Mouse (Mus musculus) NIH3T3 (cell line): ENCODE measurements around the gene Gaa.
"Not testable (repeated sequence)": the region's sequence is repeated elsewhere in the genome, so short reads cannot be mapped to it uniquely, and the experiment has no call there.

Experiments
- DNase-seq: peaks from one replicate; pipeline ENCODE4 v3.0.0-alpha.2; 2012; ENCODE audit warnings: low read depth

The Gaa gene

DNA sequence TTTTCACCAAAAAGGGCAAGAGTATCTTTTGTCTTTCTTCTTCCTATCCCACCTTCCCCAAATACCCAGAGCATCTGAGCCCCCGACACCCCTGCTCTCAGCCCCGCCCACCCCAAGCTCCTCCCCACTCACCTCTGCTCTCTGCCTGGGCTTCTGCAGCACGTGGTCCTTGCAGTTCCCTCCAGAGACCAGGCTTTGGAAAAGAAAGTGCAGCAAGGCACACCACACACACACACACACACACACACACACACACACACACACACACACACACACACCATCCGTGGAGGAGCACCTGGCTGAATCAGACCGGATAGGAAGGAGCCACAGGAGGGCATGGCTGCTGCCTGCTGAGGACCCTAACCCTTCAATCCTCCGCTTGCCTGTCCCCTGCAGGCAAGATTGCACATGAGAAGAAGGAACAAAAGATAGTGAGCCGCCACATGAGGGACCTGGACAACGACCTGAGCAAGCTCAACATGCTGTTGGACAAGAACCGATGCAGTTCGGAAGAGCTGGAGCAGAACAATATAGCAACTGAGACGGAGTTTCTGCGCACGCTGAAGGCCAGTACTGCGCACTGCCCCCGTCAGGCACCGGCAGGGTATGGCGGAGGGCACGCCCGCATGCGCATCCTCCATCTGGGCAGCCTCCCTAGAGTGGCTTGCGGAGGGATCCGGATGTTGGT, 14.7 kb upstream of the Gaa start:
- DNase-seq: peak; percentile 44

DNA sequence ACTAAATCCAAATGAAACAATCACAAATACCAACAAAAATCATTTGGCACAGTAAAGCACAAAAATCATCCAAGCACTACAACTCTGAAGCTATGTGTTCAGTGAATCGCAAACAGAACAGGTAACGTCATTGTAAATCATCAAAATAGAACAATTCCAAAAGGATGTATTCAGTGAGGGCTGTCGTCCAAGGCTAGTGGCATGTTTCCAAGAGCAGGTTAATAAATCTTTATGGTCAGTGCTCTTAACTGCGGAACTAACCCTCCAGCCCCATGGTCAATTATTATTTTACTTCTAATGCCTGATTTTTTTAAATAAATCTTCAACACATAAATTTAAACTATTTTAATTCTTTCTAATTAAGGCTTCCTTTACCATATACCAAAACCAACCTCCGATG, 11.1 kb upstream of the Gaa start:
- not testable (repeated sequence) for DNase-seq

DNA sequence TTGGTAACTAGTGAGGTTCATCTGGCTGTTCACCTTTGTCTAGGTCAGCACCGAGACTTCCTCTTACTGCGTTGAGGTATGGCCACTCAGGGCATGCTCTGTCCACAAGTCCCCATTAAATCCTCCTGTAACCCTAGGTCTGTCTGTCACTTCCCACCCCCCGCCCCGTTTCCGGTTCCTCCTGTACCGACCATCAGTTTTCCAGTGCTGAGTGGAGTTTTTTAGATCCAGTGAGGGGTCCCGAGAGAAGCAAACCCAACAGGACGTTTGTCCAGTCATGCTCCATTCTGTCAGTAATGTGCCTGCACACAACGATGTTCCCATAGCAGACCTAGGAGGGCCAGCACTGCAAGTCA, 9.5 kb upstream of the Gaa start:
- DNase-seq: no peak

GRCm38 (mm10) chr11:119258572-119259322, 8.9 kb upstream of the Gaa start:
- DNase-seq: peak; percentile 22

DNA sequence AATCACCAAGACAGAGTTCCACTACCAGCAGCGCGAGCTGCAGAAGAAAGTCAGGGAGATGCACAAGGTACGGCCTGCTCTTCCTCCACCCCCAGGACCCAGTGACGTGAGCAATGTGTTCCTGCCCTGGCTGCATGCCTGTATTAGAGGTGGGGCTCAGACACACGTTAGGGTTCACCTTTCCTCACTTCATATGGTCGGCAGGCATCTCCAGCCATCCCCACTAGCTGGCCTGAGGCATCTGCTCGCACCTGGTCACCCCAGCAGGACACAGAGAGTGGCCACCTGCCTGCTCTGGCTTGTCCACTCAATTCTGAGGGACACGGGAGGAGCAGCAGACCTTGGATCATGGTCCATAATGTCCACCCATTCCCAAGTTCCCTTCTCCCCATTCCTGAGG, 7.7 kb upstream of the Gaa start:
- DNase-seq: no peak

DNA sequence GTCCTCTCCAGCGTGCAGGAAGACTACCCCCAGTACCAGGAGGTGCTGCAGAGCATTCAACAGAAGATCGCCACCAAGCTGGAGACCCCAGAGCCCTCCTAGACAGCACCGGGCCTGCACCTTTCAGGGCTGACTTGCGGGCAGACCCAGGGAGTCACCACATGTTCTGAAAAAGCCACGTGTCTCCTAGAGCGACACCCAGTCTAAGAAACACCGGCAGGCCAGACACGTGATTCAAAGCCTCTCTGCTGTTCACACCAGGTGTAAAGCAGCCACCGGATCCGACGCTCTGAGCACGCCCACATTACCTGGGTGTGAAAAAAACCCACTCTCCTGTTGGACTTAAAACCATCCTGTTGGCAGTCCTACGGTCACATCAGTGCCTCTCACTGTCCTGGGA, 3.3 kb upstream of the Gaa start:
- no peak for DNase-seq

- peak; percentile 11 for DNase-seq
Observed at GRCm38 (mm10) chr11:119265811-119266210, 1.9 kb upstream of the Gaa start.

GRCm38 (mm10) chr11:119267241-119267674, 429 bp upstream of the Gaa start:
- DNase-seq: peak; percentile 51

GRCm38 (mm10) chr11:119268557-119269195, 989 bp downstream of the Gaa start:
- DNase-seq: no peak

- peak; percentile 25 for DNase-seq
Observed at GRCm38 (mm10) chr11:119272492-119272891, 4.8 kb downstream of the Gaa start.

GRCm38 (mm10) chr11:119273186-119273930, 5.7 kb downstream of the Gaa start:
- peak; percentile 35 for DNase-seq

DNA sequence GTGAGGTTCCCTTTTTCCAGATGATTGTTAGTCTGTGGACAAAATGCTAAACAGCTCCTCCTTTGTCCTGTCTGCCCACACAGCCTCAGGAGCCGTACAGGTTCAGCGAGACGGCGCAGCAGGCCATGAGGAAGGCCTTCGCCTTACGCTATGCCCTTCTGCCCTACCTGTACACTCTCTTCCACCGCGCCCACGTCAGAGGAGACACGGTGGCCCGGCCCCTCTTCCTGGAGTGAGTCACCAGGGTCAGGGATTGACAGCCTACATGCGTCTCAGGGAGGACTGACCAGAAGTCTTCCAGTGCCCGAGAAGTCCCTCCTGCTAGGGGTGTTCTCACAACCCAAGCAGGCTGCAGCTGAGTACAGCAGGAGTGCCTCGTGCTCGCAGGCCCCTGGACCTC, 13.3 kb downstream of the Gaa start:
- no peak for DNase-seq

- peak; percentile 60 for DNase-seq
Observed at GRCm38 (mm10) chr11:119285791-119286527, 18.3 kb downstream of the Gaa start.

DNA sequence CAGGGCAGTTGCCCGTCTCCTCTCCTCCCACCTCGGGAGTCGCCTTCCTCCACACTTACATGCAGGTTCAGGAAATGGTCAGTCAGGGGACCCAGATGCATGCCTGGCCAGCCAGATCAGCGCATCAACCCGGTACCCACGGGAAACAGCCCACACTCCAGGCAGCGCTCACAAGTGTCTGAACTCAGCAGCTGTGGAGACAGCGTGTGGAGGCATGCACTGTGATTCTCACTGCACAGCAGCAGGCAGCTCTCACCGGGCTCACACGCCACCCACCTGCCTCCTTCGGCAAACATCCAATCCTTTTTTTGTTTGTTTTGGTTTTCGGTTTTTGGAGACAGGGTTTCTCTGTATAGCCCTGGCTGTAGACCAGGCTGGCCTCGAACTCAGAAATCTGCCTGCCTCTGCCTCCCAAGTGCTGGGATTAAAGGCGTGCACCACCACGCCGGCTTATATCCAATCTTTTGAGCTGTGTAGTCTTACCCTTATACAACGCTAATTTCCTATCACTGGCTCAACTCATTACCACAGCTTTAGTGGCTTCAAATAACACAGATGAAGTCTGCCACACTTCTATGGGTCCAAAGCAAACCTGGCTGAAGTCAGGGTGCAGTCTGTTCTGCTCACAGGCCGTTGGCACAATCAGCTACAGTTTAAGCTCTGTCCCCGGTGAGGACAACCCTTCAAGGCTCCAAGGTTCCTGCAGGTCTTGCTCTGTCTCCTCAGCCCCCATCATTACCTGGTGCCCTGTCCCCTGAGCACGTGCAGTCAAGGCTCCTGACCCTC, 19.7 kb downstream of the Gaa start:
- no peak for DNase-seq

DNA sequence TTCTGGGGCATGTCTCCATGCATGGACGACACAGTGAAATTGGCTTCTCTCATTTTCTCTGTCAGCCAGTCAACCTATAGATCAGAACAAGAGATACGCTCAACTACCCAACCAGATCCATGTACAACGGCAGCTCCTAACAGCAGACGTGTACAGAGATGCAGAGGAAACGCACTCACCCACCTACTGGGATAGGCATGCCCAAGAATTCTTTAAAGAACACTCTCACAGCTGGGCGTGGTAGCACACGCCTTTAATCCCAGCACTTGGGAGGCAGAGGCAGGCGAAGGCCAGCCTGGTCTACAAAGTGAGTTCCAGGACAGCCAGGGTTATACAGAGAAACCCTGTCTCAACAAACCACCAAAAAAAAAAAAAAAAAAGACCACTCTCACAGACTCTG, 25.2 kb downstream of the Gaa start:
- not testable (repeated sequence) for DNase-seq

GRCm38 (mm10) chr11:119297996-119298395, 30.3 kb downstream of the Gaa start:
- no peak for DNase-seq

DNA sequence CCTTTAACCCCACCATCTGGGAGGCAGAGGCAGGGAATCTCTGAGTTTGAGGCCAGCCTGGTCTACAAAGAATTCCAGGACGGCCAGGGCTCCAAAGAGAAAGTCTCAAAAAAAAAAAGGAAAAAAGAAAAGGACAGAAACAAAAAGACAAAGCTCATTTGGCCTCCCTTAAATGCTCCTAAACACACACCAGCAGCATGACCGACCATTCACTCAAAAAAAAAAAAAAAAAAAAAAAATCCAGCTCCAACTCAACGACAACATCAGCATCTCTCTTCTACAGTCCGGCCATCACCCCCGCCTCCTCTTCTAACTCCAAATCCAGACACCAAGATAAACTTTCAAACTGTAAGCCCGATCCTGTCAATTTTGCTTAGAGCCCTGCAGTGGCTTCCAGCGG, 31.2 kb downstream of the Gaa start:
- no peak for DNase-seq

DNA sequence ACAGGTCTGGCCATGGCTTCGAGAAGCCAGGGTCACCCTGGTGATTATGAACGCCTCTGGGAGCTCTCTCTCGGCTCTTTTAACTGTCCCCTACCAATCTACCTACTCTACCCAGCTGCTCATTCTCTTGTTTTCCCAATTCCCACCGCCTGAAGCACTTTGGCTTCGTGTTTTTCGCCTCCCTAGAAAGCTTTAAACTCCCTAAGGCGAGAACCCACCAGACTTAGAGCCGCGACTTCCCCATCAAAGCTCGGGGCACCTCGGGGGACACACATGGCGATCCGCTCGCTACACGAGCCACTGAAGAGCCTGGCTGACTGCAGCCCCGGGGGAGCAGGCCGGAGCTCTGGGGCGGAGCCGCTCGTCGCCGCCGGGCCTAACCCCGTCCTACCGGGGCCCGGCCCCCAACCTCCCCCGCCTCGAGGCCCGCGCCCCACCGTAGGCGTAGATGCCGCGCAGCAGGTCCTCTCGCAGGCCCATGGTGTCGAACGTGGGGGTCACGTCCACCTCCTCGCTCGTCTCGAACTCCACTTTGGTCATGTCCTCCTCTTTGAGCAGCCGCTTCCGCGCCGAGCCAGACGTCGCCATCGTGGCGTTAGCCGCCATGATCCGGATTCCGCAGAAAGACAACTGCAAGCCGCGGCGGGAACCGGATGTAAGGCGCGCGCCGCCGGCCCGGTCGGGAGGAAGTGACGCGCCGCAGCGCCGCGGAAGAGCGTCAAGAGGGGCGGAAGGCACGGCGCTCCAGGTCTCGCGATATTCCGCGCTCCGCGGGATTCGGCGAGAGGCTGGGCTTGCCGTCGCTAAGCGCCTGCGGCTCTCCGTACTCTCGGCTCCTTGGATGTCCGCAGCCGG, 31.9 kb downstream of the Gaa start, which contains the start of gene Eif4a3:
TSS of gene Eif4a3 (minus strand) at position 699 of the 855 bp plus-strand sequence.
- peak; percentile 99 for DNase-seq

- peak; percentile 70 for DNase-seq
Observed at GRCm38 (mm10) chr11:119300246-119300935, 32.7 kb downstream of the Gaa start.
